Mouse (Mus musculus) liver, adult (tissue): Measurements from ENCODE around the gene Tigd3.

Source experiments
- GATA4 ChIP-seq: IDR thresholded peaks from 2 replicates; pipeline ENCODE4 v1.6.1; 2014; ENCODE audit warnings: mild to moderate bottlenecking, low read length; ENCODE audit not compliant: insufficient replicate concordance

Tigd3 gene

GRCm38 (mm10) chr19:5927026-5927425 is 33.1 kb upstream of the Tigd3 start:
- TF ChIP-seq GATA4: no peak

GRCm38 (mm10) chr19:5925311-5925855 is 31.4 kb upstream of the Tigd3 start:
- no peak for TF ChIP-seq GATA4

GRCm38 (mm10) chr19:5924713-5925093 is 30.8 kb upstream of the Tigd3 start, which contains the start of gene Cdc42ep2:
TSS of gene Cdc42ep2 (minus strand) at chr19:5924816.
- TF ChIP-seq GATA4: no peak; the same call in 1 of the 2 replicates

- no peak for TF ChIP-seq GATA4
These were observed 30.2 kb upstream of the Tigd3 start for GRCm38 (mm10) chr19:5923990-5924712.

- no peak for TF ChIP-seq GATA4
These were observed 29.0 kb upstream of the Tigd3 start for GRCm38 (mm10) chr19:5922963-5923362.

GRCm38 (mm10) chr19:5922119-5922942 is 28.4 kb upstream of the Tigd3 start:
- no peak; the same call in 1 of the 2 replicates for TF ChIP-seq GATA4

- TF ChIP-seq GATA4: no peak; the same call in 1 of the 2 replicates
These were observed 27.8 kb upstream of the Tigd3 start for GRCm38 (mm10) chr19:5921715-5922114.

GRCm38 (mm10) chr19:5913007-5913719 is 19.2 kb upstream of the Tigd3 start, which contains the start of gene Dpf2:
TSS of gene Dpf2 (minus strand) at chr19:5913010.
- no peak; the same call in 1 of the 2 replicates for TF ChIP-seq GATA4

- peak; percentile 25; the same call in 1 of the 2 replicates for TF ChIP-seq GATA4
These were observed 18.4 kb upstream of the Tigd3 start for GRCm38 (mm10) chr19:5912103-5913006.

GRCm38 (mm10) chr19:5911430-5912102 is 17.6 kb upstream of the Tigd3 start:
- TF ChIP-seq GATA4: no peak

- TF ChIP-seq GATA4: no peak
These were observed 16.3 kb upstream of the Tigd3 start for GRCm38 (mm10) chr19:5910221-5910620.

GRCm38 (mm10) chr19:5907275-5907674 is 13.3 kb upstream of the Tigd3 start:
- TF ChIP-seq GATA4: no peak

- TF ChIP-seq GATA4: no peak
These were observed 507 bp downstream of the Tigd3 start for GRCm38 (mm10) chr19:5893282-5894001.

- TF ChIP-seq GATA4: no peak
These were observed 1.2 kb downstream of the Tigd3 start for GRCm38 (mm10) chr19:5892735-5893134.
